Mouse (Mus musculus): ENCODE measurements around the gene Cds2. TPM values are rescaled to one million over a fixed set of nuclear protein-coding genes. Genes with fewer than 3 reads are reported as not detected.

The Cds2 gene
- polyA plus RNA-seq, 1 experiment from 2014 or later: 21.3 TPM

DNA sequence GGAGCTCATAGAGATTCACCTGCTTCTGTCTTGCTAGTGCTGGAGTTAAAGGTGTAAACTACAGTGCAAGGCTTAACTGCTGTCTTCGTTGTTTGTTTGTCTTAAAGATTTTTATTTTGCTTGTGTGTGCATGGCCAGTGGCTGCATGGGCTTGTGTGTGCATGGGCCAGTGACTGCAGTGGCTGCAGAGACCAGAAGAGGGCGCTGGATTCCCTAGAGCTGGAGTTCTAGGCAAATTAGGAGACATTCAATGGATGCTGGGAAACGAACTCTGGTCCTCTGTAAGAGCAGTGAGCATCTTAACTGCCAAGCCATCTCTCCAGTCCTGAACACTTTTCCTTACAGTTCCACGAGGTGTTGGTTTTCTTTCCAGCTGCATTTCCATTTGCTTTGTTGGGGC, 12.6 kb downstream of the Cds2 start:
- no peak for DNase-seq (ENCODE audit: low spot score)
- no peak overlapping the region for H3K9ac ChIP-seq (ENCODE audit: low read length)
- no peak overlapping the region for H3K4me2 ChIP-seq (ENCODE audit: low read length)
- H3K27ac ChIP-seq (ENCODE audit: low read depth): no peak overlapping the region
- H3K27me3 ChIP-seq (replicated peaks; ENCODE audit: control insufficient read depth, insufficient read depth, low read length): no peaks in the 10 kb centered on the region
- no peak for ATAC-seq (replicated peaks; ENCODE audit: low FRiP score, low TSS enrichment, low read depth)
- H3K9me3 ChIP-seq (ENCODE audit: control insufficient read depth, low read length): no peaks in the 10 kb centered on the region
- 80% methylated on average over 4 of the region's 4 CpGs for WGBS
- H3K36me3 ChIP-seq (ENCODE audit: control insufficient read depth, insufficient read depth, low read length): no peaks in the 10 kb centered on the region
- no peaks in the 10 kb centered on the region; the same call in 1 of the 2 replicates for H3K4me1 ChIP-seq (replicated peaks; ENCODE audit: control insufficient read depth, insufficient read depth, low read length)
- H3K4me3 ChIP-seq (ENCODE audit: low read depth, low read length): no peak overlapping the region

DNA sequence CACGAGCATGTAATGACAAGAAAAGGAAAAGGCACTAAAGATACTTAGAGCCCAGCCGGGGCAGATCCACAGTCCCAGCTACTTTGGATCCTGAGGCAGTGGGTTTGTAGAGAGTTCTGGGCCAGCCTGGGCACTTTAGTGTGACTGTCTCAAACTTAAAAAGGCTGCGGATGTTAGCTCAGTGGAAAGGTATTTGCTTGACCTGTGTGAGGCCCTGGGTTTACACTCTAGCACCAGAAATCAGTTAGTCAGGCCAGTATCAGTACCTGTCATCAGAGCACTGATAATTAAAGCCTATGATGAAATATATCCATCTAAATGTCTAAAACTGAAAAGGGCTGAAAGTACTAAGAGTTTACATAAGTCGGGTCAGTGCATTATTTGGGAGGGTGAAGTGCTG, 13.3 kb downstream of the Cds2 start:
- H3K9me3 ChIP-seq (ENCODE audit: control insufficient read depth, low read length): no peaks in the 10 kb centered on the region
- H3K9ac ChIP-seq (ENCODE audit: low read length): no peak overlapping the region
- no peak for DNase-seq (ENCODE audit: low spot score)
- 63% methylated on average over 4 of the region's 4 CpGs for WGBS
- no peak overlapping the region for H3K4me3 ChIP-seq (ENCODE audit: low read depth, low read length)
- no peak overlapping the region for H3K4me2 ChIP-seq (ENCODE audit: low read length)
- 0 out of 2 replicates have a peak, but pooled peaks cover 3% of the 10 kb centered on the region for H3K36me3 ChIP-seq (ENCODE audit: control insufficient read depth, insufficient read depth, low read length)
- no peaks in the 10 kb centered on the region for H3K27me3 ChIP-seq (replicated peaks; ENCODE audit: control insufficient read depth, insufficient read depth, low read length)
- ATAC-seq (replicated peaks; ENCODE audit: low FRiP score, low TSS enrichment, low read depth): no peak
- H3K4me1 ChIP-seq (replicated peaks; ENCODE audit: control insufficient read depth, insufficient read depth, low read length): no peaks in the 10 kb centered on the region; the same call in 1 of the 2 replicates
- no peak overlapping the region for H3K27ac ChIP-seq (ENCODE audit: low read depth)

DNA sequence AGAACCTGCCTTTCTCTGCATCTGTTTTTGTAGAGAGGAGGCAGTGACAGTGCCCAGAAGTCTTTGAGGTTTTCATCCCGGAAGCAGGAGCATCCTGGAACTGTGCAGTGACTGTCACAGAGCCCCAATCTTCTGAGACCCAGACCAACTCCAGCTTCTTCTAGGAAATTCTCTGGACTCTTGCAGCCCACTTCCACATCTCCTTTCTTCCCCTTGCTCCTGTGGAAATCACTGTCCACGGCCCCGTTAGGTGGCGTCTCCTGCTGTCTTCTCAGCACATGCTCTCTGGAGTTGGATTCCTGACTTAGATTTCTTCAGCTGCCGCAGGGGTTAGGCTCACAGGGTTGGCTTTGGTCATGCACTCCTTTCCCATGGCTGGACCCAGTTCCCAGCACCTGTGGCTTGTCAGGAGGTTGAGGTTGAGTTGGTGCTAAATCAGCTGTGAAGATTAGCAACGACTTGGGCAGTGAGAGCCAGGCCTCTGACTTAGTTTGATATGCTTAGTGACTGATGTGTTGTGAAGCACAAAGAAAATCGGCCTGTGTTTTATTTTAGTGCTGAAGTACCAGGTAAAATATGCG, 15.4 kb downstream of the Cds2 start:
- no peak overlapping the region for H3K4me3 ChIP-seq (ENCODE audit: low read depth, low read length)
- ATAC-seq (replicated peaks; ENCODE audit: low FRiP score, low TSS enrichment, low read depth) (no peak), DNase-seq (ENCODE audit: low spot score) (no peak)
- no peaks in the 10 kb centered on the region for H3K9me3 ChIP-seq (ENCODE audit: control insufficient read depth, low read length)
- H3K36me3 ChIP-seq (ENCODE audit: control insufficient read depth, insufficient read depth, low read length): 0 out of 2 replicates have a peak, but pooled peaks cover 3% of the 10 kb centered on the region
- H3K27ac ChIP-seq (ENCODE audit: low read depth): no peak overlapping the region
- WGBS: 77% methylated on average over 8 of the region's 8 CpGs
- H3K4me1 ChIP-seq (replicated peaks; ENCODE audit: control insufficient read depth, insufficient read depth, low read length): peaks cover 19% of the 10 kb centered on the region
- no peak overlapping the region for H3K4me2 ChIP-seq (ENCODE audit: low read length)
- no peaks in the 10 kb centered on the region for H3K27me3 ChIP-seq (replicated peaks; ENCODE audit: control insufficient read depth, insufficient read depth, low read length)
- H3K9ac ChIP-seq (ENCODE audit: low read length): no peak overlapping the region

DNA sequence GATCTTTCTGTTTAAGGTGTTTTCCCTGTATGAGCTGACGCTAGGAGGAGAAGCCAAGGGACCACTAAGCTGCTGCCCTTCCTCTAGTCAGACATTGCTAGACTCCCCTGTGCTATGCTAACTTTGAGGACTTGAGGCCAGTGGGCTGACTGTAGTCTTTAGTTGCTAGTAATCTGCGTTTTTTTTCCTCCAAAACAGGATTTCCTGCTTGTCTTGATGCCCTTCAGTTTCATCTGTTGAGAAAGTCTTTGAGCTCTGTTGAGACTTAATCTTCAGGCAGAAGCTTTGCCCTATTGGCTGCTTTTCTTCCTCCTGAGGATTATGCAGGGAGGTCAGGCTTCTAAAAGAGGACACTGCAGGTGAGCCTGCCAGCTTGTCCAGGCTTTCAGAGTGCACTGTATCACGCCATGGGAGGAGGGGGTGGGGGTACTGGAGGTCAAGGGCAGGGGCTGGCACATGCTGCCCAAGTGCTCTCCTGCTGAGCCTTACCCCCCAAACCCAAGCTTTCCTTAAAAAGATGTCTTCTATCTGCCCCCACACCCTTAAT, 16.5 kb downstream of the Cds2 start:
- no peak overlapping the region for H3K27ac ChIP-seq (ENCODE audit: low read depth)
- H3K4me3 ChIP-seq (ENCODE audit: low read depth, low read length): no peak overlapping the region
- no peak overlapping the region for H3K4me2 ChIP-seq (ENCODE audit: low read length)
- DNase-seq (ENCODE audit: low spot score) (no peak), ATAC-seq (replicated peaks; ENCODE audit: low FRiP score, low TSS enrichment, low read depth) (no peak)
- 68% methylated on average over 3 of the region's 3 CpGs for WGBS
- peaks cover 26% of the 10 kb centered on the region for H3K4me1 ChIP-seq (replicated peaks; ENCODE audit: control insufficient read depth, insufficient read depth, low read length)
- no peak overlapping the region for H3K9ac ChIP-seq (ENCODE audit: low read length)
- 0 out of 2 replicates have a peak, but pooled peaks cover 3% of the 10 kb centered on the region for H3K36me3 ChIP-seq (ENCODE audit: control insufficient read depth, insufficient read depth, low read length)
- no peaks in the 10 kb centered on the region for H3K9me3 ChIP-seq (ENCODE audit: control insufficient read depth, low read length)
- H3K27me3 ChIP-seq (replicated peaks; ENCODE audit: control insufficient read depth, insufficient read depth, low read length): no peaks in the 10 kb centered on the region

DNA sequence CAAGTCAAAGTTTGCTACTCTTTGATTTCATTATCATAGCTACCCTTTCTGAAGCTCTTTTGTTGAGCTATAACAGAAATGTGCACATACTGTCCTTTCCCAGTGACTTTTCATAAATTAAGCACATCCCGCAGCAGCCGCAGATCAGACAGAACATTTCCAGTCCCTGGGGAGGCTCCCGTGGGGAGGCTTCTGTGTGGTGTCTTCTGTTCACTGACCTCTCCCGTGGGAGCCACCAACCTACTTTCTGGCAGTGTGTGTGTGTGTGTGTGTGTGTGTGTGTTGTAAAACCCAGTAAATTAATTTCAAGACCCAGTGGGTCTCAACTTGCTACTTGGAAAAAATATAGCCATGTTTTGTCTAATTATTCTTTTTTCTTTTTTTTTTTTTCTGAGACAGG, 17.0 kb downstream of the Cds2 start:
- WGBS: 63% methylated on average over 4 of the region's 4 CpGs
- Histone ChIP-seq H3K27me3 (replicated peaks; ENCODE audit: control insufficient read depth, insufficient read depth, low read length) (no peaks in the 10 kb centered on the region), H3K27ac (ENCODE audit: low read depth) (no peak overlapping the region), H3K4me2 (ENCODE audit: low read length) (no peak overlapping the region), H3K4me3 (ENCODE audit: low read depth, low read length) (no peak overlapping the region), H3K36me3 (ENCODE audit: control insufficient read depth, insufficient read depth, low read length) (0 out of 2 replicates have a peak, but pooled peaks cover 3% of the 10 kb centered on the region), H3K9me3 (ENCODE audit: control insufficient read depth, low read length) (no peaks in the 10 kb centered on the region), H3K4me1 (replicated peaks; ENCODE audit: control insufficient read depth, insufficient read depth, low read length) (peaks cover 32% of the 10 kb centered on the region), H3K9ac (ENCODE audit: low read length) (no peak overlapping the region)
- ATAC-seq (replicated peaks; ENCODE audit: low FRiP score, low TSS enrichment, low read depth) (no peak), DNase-seq (ENCODE audit: low spot score) (no peak)

DNA sequence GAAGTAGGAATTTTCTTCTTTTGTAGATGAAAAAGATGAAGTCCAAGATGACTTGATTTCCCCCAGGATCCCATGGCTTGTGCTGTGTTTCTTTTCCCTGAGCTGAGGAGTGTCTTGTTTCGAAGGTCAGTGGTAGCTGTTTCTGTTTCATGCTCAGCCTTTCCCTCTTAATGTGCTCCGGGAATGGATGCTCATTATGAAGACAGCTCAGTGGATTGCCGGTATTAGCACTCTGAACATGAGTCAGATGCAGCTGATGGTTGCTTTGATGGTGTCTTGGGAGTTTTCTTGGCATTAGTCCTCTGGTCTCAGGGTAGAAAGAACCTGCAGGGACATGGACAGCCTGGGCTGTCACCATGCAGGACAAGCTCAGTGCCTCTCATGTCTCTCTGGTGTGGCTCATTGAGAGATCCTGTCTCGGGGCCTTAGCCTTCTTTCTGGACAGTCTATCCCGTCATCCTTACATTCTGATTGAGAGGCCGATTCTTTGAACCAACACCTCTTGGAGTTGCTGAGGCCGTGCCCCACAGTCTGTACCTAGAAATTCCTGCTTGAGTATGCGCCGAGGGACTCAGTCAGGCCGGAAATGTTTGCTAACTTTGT, 17.7 kb downstream of the Cds2 start:
- no peak overlapping the region for H3K4me2 ChIP-seq (ENCODE audit: low read length)
- WGBS: 90% methylated on average over 10 of the region's 10 CpGs
- H3K27me3 ChIP-seq (replicated peaks; ENCODE audit: control insufficient read depth, insufficient read depth, low read length): no peaks in the 10 kb centered on the region
- H3K9ac ChIP-seq (ENCODE audit: low read length): no peak overlapping the region
- ATAC-seq (replicated peaks; ENCODE audit: low FRiP score, low TSS enrichment, low read depth): no peak
- no peak overlapping the region for H3K4me3 ChIP-seq (ENCODE audit: low read depth, low read length)
- no peak for DNase-seq (ENCODE audit: low spot score)
- H3K9me3 ChIP-seq (ENCODE audit: control insufficient read depth, low read length): no peaks in the 10 kb centered on the region
- H3K36me3 ChIP-seq (ENCODE audit: control insufficient read depth, insufficient read depth, low read length): 0 out of 2 replicates have a peak, but pooled peaks cover 3% of the 10 kb centered on the region
- no peak overlapping the region for H3K27ac ChIP-seq (ENCODE audit: low read depth)
- H3K4me1 ChIP-seq (replicated peaks; ENCODE audit: control insufficient read depth, insufficient read depth, low read length): peaks cover 35% of the 10 kb centered on the region

DNA sequence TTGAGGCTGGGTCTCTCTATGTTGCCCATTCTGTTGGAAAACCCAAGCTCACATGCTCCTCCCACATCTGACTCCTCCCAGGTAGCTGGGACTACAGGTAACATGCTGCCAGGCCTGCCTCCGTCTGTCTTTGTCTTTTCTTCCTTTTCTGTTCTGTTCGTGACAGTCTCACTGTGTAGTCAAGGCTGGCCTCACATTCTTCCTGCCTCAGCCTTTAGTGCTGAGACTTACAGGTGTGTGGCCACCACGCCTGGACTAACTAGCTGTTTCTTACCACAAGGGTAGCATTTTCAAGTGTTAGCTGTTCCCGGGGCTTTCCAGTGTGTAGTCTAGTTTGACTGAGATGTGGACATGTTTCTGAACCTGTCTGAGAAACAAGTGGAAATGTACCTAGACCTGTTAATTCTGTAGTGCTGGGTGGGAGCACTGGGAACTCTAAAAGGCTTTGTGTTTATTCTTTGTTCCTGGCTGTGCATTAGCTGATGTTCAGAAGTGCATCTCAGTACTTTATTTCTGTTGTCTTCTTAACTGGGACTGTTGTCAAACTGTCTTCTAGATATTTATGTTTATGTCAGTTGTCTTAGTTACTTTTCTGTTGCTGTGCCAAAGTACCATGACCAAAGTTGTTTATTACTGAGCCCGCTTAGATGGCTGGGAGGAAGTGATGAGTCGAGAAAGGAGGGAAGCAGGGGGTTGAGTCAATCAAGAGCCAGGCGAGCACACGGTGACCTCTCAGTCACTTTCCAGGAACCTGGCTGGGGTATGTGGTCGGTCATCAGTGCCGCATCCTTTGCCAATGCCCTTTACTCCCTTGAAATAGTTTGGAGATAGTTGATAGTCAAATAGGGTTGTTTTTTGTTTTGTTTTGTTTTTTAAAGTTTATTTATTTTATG, 18.9 kb downstream of the Cds2 start:
- Histone ChIP-seq H3K36me3 (ENCODE audit: control insufficient read depth, insufficient read depth, low read length) (0 out of 2 replicates have a peak, but pooled peaks cover 3% of the 10 kb centered on the region), H3K4me2 (ENCODE audit: low read length) (no peak overlapping the region), H3K27me3 (replicated peaks; ENCODE audit: control insufficient read depth, insufficient read depth, low read length) (no peaks in the 10 kb centered on the region), H3K9ac (ENCODE audit: low read length) (no peak overlapping the region), H3K4me3 (ENCODE audit: low read depth, low read length) (no peak overlapping the region), H3K27ac (ENCODE audit: low read depth) (no peak overlapping the region), H3K9me3 (ENCODE audit: control insufficient read depth, low read length) (no peaks in the 10 kb centered on the region), H3K4me1 (replicated peaks; ENCODE audit: control insufficient read depth, insufficient read depth, low read length) (peaks cover 35% of the 10 kb centered on the region)
- whole genome bisulfite sequencing: 68% methylated on average over 10 of the region's 10 CpGs
- DNase-seq (ENCODE audit: low spot score) (no peak), ATAC-seq (replicated peaks; ENCODE audit: low FRiP score, low TSS enrichment, low read depth) (no peak)

DNA sequence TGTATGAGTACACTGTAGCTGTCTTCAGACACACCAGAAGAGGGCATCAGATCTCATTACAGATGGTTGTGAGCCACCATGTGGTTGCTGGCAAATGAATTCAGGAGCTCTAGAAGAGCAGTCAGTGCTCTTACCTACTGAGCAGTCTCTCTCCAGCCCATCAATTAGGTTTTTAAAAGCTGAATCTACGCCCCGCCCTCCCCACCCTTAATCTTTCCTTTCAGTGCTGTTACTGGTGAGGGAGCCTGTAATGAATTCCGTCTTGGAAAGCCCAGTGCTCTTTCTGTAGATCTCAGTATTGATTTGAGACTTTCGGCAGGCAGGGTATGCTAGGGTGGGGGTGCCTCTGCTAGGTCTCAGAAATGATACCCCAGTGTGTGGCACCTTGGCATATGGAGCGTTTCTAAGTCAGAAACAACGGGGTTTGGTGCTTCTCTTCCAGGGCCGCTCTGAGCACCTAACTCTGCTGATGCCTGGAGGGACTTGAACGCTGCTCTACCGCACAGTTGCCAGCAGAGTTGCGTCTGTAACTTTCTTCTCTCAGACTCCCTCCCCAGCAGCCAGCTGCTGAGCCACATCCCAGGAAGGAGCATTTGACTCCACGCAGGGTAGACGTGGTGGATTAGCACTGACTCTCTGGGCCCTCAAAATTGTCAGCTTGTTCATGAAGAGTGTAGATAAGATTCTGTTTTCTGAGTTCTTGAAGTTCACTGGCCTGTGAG, 19.7 kb downstream of the Cds2 start:
- H3K27me3 ChIP-seq (replicated peaks; ENCODE audit: control insufficient read depth, insufficient read depth, low read length): no peaks in the 10 kb centered on the region
- no peak overlapping the region for H3K4me3 ChIP-seq (ENCODE audit: low read depth, low read length)
- no peak overlapping the region for H3K4me2 ChIP-seq (ENCODE audit: low read length)
- no peaks in the 10 kb centered on the region for H3K9me3 ChIP-seq (ENCODE audit: control insufficient read depth, low read length)
- 54% methylated on average over 12 of the region's 12 CpGs for WGBS
- 0 out of 2 replicates have a peak, but pooled peaks cover 3% of the 10 kb centered on the region for H3K36me3 ChIP-seq (ENCODE audit: control insufficient read depth, insufficient read depth, low read length)
- no peak for DNase-seq (ENCODE audit: low spot score)
- ATAC-seq (replicated peaks; ENCODE audit: low FRiP score, low TSS enrichment, low read depth): no peak
- H3K27ac ChIP-seq (ENCODE audit: low read depth): peak overlapping the region; percentile 57; the same call in 1 of the 2 replicates
- no peak overlapping the region for H3K9ac ChIP-seq (ENCODE audit: low read length)
- peaks cover 35% of the 10 kb centered on the region for H3K4me1 ChIP-seq (replicated peaks; ENCODE audit: control insufficient read depth, insufficient read depth, low read length)
